Mouse (Mus musculus) erythroblast, embryonic 14.5 days (primary cell): ENCODE data around the gene Fbxl17.

Experiments
- GATA1 ChIP-seq: IDR thresholded peaks from 2 replicates; pipeline ENCODE4 v1.6.1; 2012; ENCODE audit warnings: low read length, inconsistent platforms, mixed read lengths
- TAL1 ChIP-seq: IDR thresholded peaks from 3 replicates; pipeline ENCODE4 v1.6.1; 2012; ENCODE audit warnings: low read length, inconsistent platforms, mixed read lengths

DNA sequence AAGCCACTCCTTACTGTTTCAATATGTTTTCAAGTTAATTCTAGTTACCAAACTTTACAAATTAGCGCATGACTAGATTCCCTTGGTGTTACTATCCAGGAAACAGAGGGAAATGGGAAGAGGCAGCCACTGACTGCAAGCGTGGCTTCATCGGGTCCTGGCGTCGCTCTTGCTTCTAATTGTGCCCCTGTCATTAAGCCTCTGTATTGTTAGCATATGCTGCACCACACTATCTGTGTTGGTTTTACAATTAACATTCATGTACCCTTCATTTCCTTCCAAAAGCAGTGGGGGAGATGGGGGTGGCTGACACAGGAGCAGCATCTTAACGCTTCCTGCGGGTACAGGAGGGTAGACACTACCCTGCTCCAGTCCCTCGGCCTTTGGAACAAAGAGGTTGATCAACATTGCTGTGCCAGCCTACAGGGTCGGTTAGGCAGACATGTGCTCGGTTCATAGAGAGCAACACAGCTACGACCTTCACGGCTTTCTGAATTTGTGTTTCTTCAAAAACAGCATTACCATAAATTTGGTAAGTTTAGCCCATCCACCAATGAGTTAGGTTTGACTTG, 197.9 kb downstream of the Fbxl17 start:
- TF ChIP-seq GATA1 (no peak), TAL1 (no peak)
